Mouse (Mus musculus) heart, embryonic 12.5 days (tissue): ENCODE data around the gene Syce1l. TPM values are rescaled to one million over a fixed set of nuclear protein-coding genes. Genes with fewer than 3 reads are reported as not detected.

Experiments
- ATAC-seq: fragments of 200-750 bp; cut with Nextera tagmentation; 2 replicates; pipeline ENCODE4 v1.8.0; 2017; ENCODE audit warnings: moderate TSS enrichment, moderate library complexity; ENCODE audit not compliant: insufficient number of reproducible peaks, low FRiP score
- H3K27ac ChIP-seq: fragments of 300-500 bp; sonication (generic); 2 replicates; pipeline ENCODE4 v1.5.1; 2016; ENCODE audit warnings: mild to moderate bottlenecking, moderate library complexity; ENCODE audit not compliant: poor library complexity, severe bottlenecking
- H3K27me3 ChIP-seq: fragments of 300-500 bp; sonication (generic); replicated peaks from 2 replicates; pipeline ENCODE4 v1.6.1; 2016; ENCODE audit warnings: mild to moderate bottlenecking, moderate library complexity
- H3K36me3 ChIP-seq: fragments of 300-500 bp; sonication (generic); 2 replicates; pipeline ENCODE4 v1.6.1; 2016; ENCODE audit warnings: mild to moderate bottlenecking, moderate library complexity
- H3K4me1 ChIP-seq: fragments of 300-500 bp; sonication (generic); replicated peaks from 2 replicates; pipeline ENCODE4 v1.6.1; 2016; ENCODE audit warnings: mild to moderate bottlenecking
- H3K4me2 ChIP-seq: fragments of 300-500 bp; sonication (generic); 2 replicates; pipeline ENCODE4 v1.6.1; 2016; ENCODE audit warnings: mild to moderate bottlenecking, moderate library complexity
- H3K4me3 ChIP-seq: fragments of 300-500 bp; sonication (generic); 2 replicates; pipeline ENCODE4 v1.5.1; 2016; ENCODE audit warnings: mild to moderate bottlenecking
- H3K9ac ChIP-seq: fragments of 300-500 bp; sonication (generic); 2 replicates; pipeline ENCODE4 v1.6.1; 2016; ENCODE audit warnings: mild to moderate bottlenecking, moderate library complexity
- H3K9me3 ChIP-seq: fragments of 300-500 bp; sonication (generic); replicated peaks from 2 replicates; pipeline ENCODE4 v1.6.1; 2016; ENCODE audit warnings: mild to moderate bottlenecking, moderate library complexity
- WGBS: fragments of 180-500 bp; shearing (Covaris S2); methylation state at CpG from one replicate; pipeline ENCODE4 v1.1.7; 2016; 5-methylcytosine and 5-hydroxymethylcytosine counted together
- polyA plus RNA-seq: library from polyadenylated mRNA; unstranded; fragments of >200 nt; fragmentation: Nextera tagmentation; extraction: Ambion mirVana; gene quantifications from 2 replicates; pipeline ENCODE4 v1.2.1, GENCODE M21; 2016

Syce1l gene
- polyA plus RNA-seq, 1 experiment from 2014 or later = not detected

GRCm38 (mm10) chr8:113652450-113652849 is 9.4 kb downstream of the Syce1l start:
- H3K27me3 ChIP-seq = 0 out of 2 replicates have a peak, but pooled peaks cover 12% of the 10 kb centered on the region
- no peak for ATAC-seq
- no peak overlapping the region for H3K9ac ChIP-seq
- H3K9me3 ChIP-seq = no peaks in the 10 kb centered on the region
- H3K27ac ChIP-seq = no peak overlapping the region
- H3K4me3 ChIP-seq = no peak overlapping the region
- no peak overlapping the region for H3K4me2 ChIP-seq
- H3K4me1 ChIP-seq = no peaks in the 10 kb centered on the region
- H3K36me3 ChIP-seq = no peaks in the 10 kb centered on the region
- 69% methylated on average over 12 of the region's 12 CpGs for WGBS

GRCm38 (mm10) chr8:113653151-113653550 is 10.1 kb downstream of the Syce1l start:
- H3K4me1 ChIP-seq = no peaks in the 10 kb centered on the region
- no peak overlapping the region for H3K4me3 ChIP-seq
- H3K4me2 ChIP-seq = no peak overlapping the region
- WGBS = 51% methylated on average over 4 of the region's 4 CpGs
- H3K36me3 ChIP-seq = no peaks in the 10 kb centered on the region
- no peaks in the 10 kb centered on the region for H3K9me3 ChIP-seq
- no peak overlapping the region for H3K27ac ChIP-seq
- H3K9ac ChIP-seq = no peak overlapping the region
- no peak for ATAC-seq
- H3K27me3 ChIP-seq = 0 out of 2 replicates have a peak, but pooled peaks cover 12% of the 10 kb centered on the region

- Histone ChIP-seq H3K4me1 (no peaks in the 10 kb centered on the region), H3K27ac (no peak overlapping the region), H3K4me2 (no peak overlapping the region), H3K4me3 (no peak overlapping the region), H3K36me3 (no peaks in the 10 kb centered on the region), H3K27me3 (0 out of 2 replicates have a peak, but pooled peaks cover 12% of the 10 kb centered on the region), H3K9ac (no peak overlapping the region), H3K9me3 (no peaks in the 10 kb centered on the region)
- 87% methylated on average over 5 of the region's 5 CpGs for WGBS
- ATAC-seq = no peak
Measured at GRCm38 (mm10) chr8:113656154-113656553, 13.1 kb downstream of the Syce1l start.

GRCm38 (mm10) chr8:113656681-113657298 is 13.8 kb downstream of the Syce1l start:
- no peaks in the 10 kb centered on the region for H3K9me3 ChIP-seq
- ATAC-seq = no peak
- no peak overlapping the region for H3K4me3 ChIP-seq
- no peaks in the 10 kb centered on the region for H3K4me1 ChIP-seq
- H3K9ac ChIP-seq = no peak overlapping the region
- H3K4me2 ChIP-seq = no peak overlapping the region
- no peaks in the 10 kb centered on the region for H3K36me3 ChIP-seq
- 72% methylated on average over 11 of the region's 11 CpGs for WGBS
- H3K27me3 ChIP-seq = 0 out of 2 replicates have a peak, but pooled peaks cover 9% of the 10 kb centered on the region
- H3K27ac ChIP-seq = no peak overlapping the region

GRCm38 (mm10) chr8:113660128-113660527 is 17.1 kb downstream of the Syce1l start:
- Histone ChIP-seq H3K9ac (no peak overlapping the region), H3K4me1 (no peaks in the 10 kb centered on the region), H3K27ac (no peak overlapping the region), H3K4me3 (no peak overlapping the region), H3K27me3 (no peaks in the 10 kb centered on the region), H3K9me3 (no peaks in the 10 kb centered on the region), H3K4me2 (no peak overlapping the region), H3K36me3 (no peaks in the 10 kb centered on the region)
- WGBS = 88% methylated on average over 1 of the region's 1 CpGs
- no peak for ATAC-seq

GRCm38 (mm10) chr8:113664544-113664943 is 21.5 kb downstream of the Syce1l start:
- no peak overlapping the region for H3K27ac ChIP-seq
- ATAC-seq = peak; percentile 39; the same call in 1 of the 2 replicates
- H3K4me2 ChIP-seq = no peak overlapping the region
- WGBS = 13% methylated on average over 2 of the region's 2 CpGs
- H3K27me3 ChIP-seq = no peaks in the 10 kb centered on the region
- H3K36me3 ChIP-seq = no peaks in the 10 kb centered on the region
- no peak overlapping the region for H3K9ac ChIP-seq
- no peak overlapping the region for H3K4me3 ChIP-seq
- H3K4me1 ChIP-seq = no peaks in the 10 kb centered on the region
- no peaks in the 10 kb centered on the region for H3K9me3 ChIP-seq

GRCm38 (mm10) chr8:113665036-113665435 is 22.0 kb downstream of the Syce1l start:
- H3K9ac ChIP-seq = no peak overlapping the region
- no peak overlapping the region for H3K4me2 ChIP-seq
- ATAC-seq = no peak
- H3K4me1 ChIP-seq = no peaks in the 10 kb centered on the region
- H3K4me3 ChIP-seq = no peak overlapping the region
- no peak overlapping the region for H3K27ac ChIP-seq
- H3K27me3 ChIP-seq = no peaks in the 10 kb centered on the region
- no peaks in the 10 kb centered on the region for H3K36me3 ChIP-seq
- WGBS = 61% methylated on average over 4 of the region's 4 CpGs
- no peaks in the 10 kb centered on the region for H3K9me3 ChIP-seq

- H3K27ac ChIP-seq = no peak overlapping the region
- H3K36me3 ChIP-seq = no peaks in the 10 kb centered on the region
- H3K9ac ChIP-seq = no peak overlapping the region
- H3K27me3 ChIP-seq = no peaks in the 10 kb centered on the region
- WGBS = 74% methylated on average over 8 of the region's 8 CpGs
- no peaks in the 10 kb centered on the region for H3K9me3 ChIP-seq
- no peak overlapping the region for H3K4me2 ChIP-seq
- no peak overlapping the region for H3K4me3 ChIP-seq
- ATAC-seq = no peak
- no peaks in the 10 kb centered on the region for H3K4me1 ChIP-seq
Measured at GRCm38 (mm10) chr8:113665951-113666350, 22.9 kb downstream of the Syce1l start.

- Histone ChIP-seq H3K9me3 (no peaks in the 10 kb centered on the region), H3K4me3 (no peak overlapping the region), H3K27me3 (no peaks in the 10 kb centered on the region), H3K36me3 (no peaks in the 10 kb centered on the region), H3K27ac (no peak overlapping the region), H3K9ac (no peak overlapping the region), H3K4me1 (no peaks in the 10 kb centered on the region), H3K4me2 (no peak overlapping the region)
- ATAC-seq = no peak
- 69% methylated on average over 16 of the region's 16 CpGs for WGBS
Measured at GRCm38 (mm10) chr8:113666714-113667432, 23.9 kb downstream of the Syce1l start.

- Histone ChIP-seq H3K4me2 (no peak overlapping the region), H3K36me3 (no peaks in the 10 kb centered on the region), H3K9me3 (no peaks in the 10 kb centered on the region), H3K4me1 (no peaks in the 10 kb centered on the region), H3K27ac (no peak overlapping the region), H3K27me3 (no peaks in the 10 kb centered on the region), H3K9ac (no peak overlapping the region), H3K4me3 (no peak overlapping the region)
- 71% methylated on average over 10 of the region's 10 CpGs for WGBS
- no peak for ATAC-seq
Measured at GRCm38 (mm10) chr8:113669924-113670323, 26.9 kb downstream of the Syce1l start.

GRCm38 (mm10) chr8:113672599-113673255 is 29.7 kb downstream of the Syce1l start:
- Histone ChIP-seq H3K9ac (no peak overlapping the region), H3K9me3 (0 out of 2 replicates have a peak, but pooled peaks cover 2% of the 10 kb centered on the region), H3K27me3 (no peaks in the 10 kb centered on the region), H3K4me3 (no peak overlapping the region), H3K4me1 (no peaks in the 10 kb centered on the region), H3K4me2 (no peak overlapping the region), H3K27ac (no peak overlapping the region), H3K36me3 (no peaks in the 10 kb centered on the region)
- WGBS = 73% methylated on average over 11 of the region's 11 CpGs
- ATAC-seq = no peak
